Mouse (Mus musculus) layer of hippocampus, adult 9-10 months (tissue): ENCODE results near the gene Cd34.

Source experiments
- DNase-seq: peaks from one replicate; pipeline ENCODE4 v3.0.0; 2022; ENCODE audit warnings: low spot score

Cd34 gene

DNA sequence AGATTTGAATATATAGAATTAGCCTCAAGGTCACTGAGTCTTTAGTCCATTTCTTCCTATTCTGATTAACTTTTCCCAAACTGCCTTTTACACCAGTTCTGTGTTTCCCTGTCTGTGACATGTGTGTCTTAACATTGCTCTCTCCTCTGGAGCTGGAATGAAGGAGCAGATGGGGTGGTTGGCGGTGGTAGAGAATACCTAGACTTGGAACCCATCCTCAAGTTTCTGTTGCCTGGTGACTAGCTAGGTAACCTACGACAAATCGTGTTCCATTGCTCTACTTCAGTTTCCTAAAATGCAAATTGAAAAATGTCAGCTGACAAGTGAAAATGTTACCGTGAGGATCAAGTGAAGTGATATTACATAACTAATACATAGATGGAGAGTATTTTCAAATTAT is 33.4 kb downstream of the Cd34 start:
- DNase-seq = no peak

DNA sequence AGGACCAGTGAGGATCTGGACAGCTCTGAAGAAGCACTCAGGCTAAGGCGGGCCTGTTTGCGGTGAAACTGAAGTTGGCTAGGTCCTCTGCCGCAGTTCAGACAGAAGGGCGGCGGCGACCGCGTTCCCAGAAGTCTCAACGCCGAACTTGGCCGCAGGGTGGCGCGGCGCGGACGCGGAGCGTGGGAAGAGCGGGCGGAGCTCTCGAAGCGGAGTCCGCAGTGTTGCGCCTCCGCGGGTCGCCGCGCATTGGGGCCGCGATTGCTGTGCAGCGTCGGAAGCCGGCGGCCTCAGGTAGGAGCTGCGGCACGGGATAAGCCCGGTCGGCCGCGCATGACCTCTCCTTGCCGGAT is 37.5 kb downstream of the Cd34 start:
- peak; percentile 85 for DNase-seq

DNA sequence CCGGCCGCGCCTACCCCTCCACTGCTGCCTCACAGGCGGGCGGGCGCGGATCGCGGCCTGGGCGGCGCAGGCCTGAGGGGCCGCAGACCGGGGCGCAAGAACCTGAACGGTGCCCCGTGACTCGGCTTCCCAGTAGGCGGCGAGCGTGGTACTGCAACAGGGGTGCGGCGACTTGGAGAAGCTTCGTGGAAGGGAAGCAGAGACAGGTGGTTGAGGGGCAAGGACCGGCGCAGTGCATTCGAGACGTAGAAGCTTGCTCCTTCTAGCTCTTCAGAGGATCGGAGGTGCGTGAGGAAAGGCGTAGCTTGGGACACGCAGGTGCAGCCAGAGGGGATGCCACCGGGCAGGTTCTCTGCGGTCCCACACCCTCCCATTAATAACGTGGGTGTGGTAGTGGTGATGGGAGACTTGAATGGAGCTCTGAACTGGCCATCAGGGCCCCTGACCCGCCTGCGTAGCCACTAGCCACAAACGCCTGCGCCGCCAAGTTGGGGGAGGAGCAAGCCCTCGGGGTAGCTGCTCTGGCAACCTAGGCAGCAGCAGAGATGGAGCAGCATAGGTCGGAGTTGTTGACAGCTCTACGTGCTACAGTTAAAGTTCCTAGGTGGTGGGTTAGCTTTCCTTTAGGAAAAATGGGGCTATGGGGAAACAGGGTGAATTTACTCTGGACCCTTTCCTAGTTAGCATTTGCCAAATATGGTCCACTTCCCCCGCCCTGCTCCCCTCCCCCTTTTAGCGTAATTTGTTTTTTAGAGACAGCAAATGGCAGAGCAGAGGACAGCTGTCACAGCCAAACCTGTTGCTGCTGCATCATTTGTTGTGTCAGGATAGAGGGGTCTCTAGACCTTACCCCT is 38.1 kb downstream of the Cd34 start:
- DNase-seq = peak; percentile 44

DNA sequence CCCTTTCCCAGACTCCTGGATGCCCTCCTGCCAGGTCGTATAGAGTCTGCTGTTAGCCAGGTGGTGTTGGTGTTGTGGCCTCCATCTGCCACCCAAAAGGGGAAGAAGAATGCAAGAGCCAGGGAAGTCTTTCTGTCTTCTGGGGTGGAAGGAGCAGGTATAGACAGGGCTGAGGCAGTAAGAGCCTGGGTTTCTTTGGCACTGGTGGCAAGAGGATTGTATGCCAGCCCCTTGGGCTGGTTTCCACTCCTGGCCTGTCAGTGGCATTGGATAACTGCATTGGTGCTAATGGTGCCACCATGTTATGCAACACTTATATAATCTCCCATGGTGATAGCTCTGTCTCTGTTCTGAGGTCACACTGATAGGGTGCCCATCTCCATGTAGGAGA is 38.7 kb downstream of the Cd34 start:
- no peak for DNase-seq

DNA sequence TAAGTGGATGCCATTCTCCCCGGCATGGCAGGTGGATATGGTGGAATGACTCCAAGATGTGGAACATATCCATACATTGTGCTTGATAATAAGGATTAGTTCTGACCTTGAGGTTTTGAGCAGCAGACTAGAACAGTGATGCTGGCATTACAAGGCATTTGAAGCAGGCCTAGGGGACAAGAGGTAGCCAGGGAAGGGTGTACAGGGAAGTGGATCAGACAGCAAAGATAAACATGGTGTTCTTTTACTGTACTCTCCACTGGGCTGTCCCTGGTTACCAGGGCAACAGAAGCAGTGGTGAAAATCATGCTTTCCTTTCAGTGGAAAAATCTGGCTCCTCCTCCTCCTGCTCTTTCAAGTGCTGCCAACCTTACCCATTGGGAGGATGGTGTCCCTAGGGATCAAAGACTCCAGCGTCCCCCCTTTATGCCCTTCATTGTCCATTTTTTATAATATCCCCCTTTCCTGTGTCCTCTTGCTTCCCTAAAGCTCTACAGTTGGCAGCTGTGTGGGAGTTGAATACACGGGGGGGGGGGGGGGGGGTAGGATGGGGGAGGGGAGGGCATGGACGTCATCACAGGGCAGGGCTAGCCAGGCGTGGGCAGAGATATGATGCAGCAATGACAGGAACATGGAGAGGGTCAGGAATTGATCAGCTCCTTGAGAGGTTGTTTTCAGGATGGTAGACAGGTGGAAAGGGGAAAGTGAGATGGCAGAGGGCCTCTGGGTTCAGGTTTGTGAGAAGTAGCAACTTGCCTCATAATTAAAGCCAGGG is 39.5 kb downstream of the Cd34 start:
- DNase-seq = peak; percentile 25

DNA sequence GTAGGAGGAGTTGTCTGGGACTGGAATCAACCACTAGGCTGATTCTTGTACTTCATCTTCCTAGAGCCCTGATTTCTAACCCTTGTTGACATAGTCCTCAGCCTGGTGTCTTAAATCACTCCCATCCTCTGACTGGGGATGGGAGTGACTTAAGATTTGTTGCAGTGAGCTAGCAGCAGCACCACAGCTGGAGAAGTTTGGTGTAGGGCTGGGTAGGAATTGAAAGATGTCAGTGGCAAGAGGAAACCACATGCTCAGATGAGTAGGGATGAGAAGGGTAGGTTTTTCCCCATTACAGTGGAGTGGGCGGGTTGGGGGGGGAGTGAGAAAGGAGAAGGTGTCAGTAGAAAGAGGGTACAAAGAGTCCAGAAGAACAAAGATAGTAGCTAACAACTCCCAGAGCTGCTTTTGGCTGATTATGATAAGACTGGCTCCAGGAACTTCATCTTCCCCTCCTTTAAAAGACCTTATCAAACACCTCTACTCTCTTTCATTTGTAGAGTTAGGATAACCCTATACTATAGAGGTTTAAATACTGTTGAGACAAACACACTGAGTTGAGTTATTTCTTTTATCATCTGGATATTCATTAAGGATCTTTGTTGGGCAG is 42.3 kb downstream of the Cd34 start:
- DNase-seq = no peak

DNA sequence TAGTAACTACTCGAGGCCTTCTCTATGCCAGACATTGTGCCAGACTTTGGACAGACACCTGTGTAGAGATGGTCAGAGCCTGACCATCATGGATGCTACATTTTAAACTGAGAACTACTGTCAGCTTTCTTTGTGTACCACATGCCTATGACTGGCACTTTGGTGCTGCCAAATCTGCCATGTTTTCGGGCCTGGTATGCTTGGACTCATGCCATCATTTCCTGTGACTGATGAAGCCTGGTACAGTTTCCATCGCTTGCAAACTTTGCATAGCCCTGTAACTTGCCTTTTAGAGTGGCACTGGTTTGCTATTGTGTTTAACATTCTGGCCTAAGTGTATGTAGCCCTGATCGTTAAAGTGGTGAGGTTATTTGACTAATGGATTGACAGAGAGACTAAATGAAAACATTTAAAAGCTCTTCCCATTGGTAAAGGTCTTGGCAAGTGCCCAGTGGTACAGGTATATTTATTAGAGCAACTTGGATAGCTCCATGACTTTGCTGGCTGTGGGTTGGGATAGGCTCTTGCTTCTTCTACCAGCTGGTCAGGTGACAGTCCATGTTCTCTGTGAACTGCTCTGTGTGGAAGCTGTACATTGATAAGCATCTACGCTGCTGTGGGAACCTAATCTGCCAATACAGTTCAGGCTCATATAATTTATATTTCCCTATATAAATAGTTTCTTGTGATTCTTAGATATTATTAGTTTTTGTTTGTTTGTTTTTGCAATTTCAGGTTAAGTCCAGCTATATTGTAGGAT is 44.5 kb downstream of the Cd34 start:
- DNase-seq = peak; percentile 39

DNA sequence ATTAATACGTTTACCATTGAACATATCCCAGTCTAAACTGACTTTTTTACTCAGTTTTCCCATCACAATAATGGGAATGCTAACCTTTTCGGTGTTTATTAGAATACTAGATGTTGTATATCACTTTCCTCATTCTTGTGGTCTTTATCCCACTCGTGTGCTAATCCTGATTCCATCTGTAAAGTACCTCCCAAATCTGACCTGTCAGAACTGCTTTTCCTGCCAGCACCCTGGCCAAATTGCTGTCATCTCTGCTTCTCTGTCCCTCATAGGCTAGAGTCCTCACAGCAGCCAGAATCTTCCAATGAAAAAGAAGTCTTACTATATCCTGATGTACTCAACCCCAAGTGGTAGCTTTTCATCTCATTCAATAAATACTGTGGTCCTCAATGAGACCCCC is 46.3 kb downstream of the Cd34 start:
- DNase-seq = no peak

DNA sequence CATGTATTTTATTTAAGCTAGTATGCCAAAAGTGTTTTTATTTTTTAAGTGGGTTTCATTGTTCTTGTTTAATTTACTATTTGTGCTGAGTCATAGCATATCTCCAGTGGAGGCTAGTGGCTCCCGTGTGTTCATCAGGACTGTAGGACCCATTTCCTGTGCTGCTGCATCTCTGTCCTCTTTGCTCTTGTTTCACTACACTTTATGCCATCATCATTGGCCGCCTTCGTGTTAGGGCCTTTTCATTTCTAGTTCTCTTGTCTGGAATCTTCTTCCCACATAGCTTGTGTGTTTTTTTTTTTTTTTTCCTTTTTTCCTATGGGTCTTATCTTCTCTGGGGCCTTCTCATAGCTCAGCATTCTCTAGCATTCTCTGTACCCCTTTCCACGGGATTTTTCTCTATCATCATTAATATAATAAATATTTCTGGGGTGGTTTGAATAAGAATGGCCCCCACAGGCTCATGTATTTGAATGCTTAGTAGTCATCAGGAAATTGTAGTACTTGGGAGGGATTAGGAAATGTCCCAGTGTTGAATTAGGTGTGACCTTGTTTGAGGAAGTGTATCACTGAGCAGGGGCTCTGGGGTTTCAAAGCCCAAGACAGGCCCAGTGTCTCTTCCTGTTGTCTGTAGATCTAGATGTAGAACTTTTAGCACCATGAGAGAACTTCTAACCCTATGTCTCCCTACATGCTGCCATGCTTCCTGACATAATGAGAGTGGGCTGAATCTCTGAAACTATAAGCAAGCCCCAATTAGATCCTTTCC is 47.0 kb downstream of the Cd34 start:
- DNase-seq = no peak

DNA sequence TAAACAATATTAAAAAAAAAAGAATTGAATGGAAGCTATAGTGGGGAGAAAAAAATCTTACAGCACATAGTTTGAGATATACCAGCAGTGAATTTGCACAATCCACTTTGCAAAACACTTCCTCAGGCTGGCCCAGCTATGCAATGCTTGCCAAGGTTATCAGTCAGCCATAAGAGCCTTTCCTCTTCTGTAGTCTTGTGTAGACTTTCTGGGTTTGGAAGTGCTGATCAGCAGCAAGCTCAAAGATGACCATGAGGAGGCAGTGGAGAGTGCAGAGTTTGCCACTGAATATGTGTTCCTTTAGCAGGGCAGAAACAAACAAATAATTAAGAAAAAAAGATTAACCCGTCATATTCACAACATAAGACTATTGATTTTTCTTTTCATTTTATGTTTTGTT is 50.4 kb downstream of the Cd34 start:
- no peak for DNase-seq

DNA sequence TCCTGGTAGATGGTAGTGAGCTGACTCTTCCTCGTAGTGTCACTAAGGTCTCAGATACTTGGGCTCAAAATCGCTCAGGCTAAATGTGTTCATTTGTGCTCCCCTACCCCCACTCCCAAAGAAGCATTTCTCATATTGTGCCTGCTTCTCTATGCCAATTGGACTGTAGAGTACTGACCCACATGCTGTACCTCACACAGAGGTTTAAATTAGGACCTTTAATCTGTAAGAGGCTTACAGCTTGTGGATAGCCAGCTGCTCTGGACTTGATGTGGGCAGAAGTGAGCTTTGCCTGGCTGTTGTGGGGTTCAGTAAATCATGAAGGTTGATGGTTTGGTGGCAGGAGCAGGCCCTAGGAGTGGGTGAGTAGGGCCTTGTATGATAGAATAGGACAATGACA is 52.4 kb downstream of the Cd34 start:
- no peak for DNase-seq

DNA sequence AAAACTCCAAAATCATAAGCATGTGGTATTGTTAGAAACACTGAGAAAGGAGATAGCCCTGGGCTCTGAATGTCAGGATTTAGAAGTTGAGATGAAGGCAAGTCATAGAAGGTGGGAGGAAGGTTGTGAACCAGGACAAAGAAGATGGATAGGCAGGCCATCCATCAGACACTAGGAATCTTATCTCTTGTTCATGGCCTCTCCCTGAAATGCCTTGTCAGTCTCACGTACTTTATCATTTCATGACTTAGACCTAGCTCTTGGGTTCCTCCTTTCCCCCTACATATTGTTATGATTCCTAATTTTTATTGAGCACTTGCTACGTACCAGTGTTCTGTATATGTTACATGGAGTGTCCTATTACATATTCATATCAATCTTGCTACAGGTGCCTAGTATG is 53.0 kb downstream of the Cd34 start:
- no peak for DNase-seq

DNA sequence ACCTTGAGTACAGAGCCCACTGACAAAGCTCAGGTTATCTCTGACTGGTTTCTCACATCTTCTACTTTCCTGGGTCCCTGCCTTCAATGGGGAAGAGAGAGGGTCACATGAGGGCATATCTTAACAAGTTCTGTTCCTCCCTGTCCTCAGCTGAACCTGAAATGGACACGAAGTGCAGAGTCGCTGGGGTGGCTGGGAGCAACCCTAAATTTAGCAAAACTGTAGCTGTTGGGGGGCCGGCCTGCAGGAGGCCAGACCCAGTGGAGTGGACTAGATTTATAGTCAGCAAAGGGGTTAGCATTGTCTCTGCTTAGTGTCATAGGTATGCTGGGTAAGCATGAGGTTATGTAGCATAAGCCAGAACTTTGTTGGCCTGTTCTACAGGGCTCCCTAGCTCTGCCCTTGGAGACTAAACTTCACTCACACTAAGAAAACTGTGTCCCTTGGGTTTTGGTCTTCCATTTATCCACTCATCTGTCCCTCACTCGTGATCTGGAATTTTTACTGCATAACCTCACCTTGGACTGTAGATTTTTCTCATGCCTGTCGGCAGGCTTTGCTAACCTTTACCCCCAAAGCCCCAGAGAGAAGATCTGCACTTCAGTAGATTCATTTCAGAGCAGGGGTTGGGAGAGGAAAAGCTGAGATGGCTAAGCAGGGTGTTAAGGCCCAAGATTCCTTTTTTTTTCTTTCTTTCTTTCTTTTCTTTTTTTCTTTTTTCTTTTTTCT is 54.1 kb downstream of the Cd34 start:
- no peak for DNase-seq

DNA sequence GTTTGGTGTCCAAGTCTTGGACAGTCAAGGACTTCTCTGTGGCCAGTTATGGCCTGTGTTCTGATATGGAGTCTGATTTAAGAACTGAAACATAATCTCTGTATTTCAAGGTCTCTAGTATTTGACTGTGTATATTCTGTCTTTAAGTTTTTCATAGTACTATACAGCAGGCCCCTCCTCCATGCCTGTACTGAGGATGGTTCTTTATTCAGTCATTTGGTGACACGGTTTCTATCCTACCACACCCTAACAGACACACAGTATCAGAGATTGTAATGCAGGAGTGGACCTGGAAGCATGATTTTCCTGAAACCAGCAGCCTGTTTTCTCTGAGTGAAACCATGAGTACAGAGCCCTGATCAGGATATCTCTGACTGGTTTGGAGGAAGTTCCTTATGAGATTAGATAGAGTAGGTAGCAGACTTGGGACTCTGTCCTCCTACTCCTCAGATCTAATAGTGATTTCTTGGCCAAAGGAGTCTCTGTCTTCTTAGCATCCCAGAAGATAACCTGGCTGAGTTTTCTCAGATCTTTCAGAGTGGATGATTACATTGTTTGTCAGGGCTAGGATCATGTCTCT is 54.9 kb downstream of the Cd34 start:
- DNase-seq = no peak

DNA sequence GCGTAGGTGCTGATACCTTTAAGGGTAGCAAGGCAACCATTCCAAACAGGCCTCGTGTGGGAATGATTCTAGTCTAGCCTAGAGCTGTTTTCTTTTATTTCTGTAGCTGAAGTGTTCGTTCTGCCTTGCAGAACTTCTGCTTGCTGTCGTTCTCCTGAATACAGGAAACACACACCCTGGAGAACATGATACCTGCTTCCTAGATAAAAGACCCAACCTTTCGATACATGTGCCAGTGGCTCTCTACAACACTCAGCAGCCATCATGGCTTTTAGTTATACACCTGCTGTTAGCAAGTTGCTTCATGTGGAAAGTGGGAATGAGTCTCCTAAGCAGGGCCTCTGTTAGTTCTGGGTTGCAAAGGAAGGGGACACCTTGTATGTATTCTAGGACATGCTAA is 55.6 kb downstream of the Cd34 start:
- DNase-seq = no peak

DNA sequence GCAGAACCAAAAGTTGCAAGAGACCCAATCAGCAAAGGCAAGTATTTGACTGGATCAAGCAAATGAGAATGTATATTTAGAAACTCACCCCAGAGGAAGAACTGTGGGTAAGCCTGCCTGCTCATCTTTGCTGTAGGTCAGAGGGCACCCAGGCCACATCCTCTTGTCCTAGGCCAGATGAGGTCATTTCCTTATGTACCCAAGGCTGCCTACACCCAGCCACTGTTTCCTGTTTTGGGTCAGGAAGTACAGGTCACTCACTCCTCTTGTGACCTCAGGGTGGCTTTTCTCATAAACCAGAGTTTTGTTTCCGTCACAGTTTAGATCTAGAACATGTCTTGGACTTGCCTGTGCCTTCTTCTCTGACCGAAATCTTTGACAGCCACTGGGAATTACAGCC is 56.6 kb downstream of the Cd34 start:
- DNase-seq = peak; percentile 21

DNA sequence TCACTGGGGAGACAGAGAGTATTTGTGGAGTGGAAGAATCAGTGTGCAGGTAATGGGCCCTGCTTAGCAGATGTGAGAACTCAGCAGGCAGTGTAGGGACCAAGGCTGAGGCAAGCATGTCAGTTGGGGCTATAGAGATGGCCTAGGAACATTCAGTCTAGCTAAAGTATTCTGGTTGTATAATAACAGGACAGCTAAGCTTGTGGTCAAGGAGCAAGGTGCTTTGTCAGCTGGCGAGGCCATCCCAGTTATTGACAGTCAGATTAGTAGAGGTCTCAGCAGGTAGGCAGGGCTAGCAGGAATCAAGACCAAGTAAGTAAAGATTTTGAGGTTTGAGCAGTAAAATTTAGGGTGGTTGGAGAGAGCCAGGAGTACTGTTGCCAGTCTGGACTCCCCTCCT is 59.8 kb downstream of the Cd34 start:
- no peak for DNase-seq

DNA sequence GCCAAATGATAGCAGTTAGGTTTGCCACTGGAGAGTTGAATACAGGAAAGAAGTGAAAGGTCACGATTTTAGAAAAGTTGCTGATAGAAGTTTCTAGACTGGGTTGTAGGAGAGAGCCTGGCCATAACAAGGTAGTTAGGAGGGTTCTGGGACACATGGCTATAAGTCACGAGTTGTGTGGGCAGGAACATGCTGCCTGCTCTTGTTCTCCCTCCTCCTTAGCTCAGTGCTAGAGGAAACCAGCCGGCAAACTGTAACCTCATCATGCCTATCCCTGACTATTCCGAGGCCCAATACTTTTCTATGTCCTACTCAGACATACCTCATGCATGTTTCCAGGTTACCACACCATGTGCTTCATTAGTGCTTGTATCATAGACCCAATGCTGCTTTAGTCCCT is 64.7 kb downstream of the Cd34 start:
- no peak for DNase-seq

DNA sequence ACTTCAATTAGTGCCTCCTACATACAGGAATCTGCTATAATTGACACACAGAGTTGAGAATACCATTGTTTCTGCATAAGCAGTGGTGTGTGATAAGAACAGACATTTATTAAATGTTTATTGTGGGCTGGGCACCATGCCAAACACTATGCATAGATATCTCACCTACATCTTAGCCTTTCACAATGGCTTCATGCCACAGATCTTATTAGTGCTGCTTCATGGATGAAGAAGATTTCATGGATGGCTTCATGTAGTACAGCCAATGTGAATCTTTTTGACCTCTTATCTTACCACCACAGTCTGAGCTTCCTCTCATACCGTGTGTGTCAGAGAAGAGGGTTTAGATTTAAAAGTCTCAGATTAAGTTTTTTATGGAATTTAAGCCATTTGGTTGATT is 65.6 kb downstream of the Cd34 start:
- no peak for DNase-seq

DNA sequence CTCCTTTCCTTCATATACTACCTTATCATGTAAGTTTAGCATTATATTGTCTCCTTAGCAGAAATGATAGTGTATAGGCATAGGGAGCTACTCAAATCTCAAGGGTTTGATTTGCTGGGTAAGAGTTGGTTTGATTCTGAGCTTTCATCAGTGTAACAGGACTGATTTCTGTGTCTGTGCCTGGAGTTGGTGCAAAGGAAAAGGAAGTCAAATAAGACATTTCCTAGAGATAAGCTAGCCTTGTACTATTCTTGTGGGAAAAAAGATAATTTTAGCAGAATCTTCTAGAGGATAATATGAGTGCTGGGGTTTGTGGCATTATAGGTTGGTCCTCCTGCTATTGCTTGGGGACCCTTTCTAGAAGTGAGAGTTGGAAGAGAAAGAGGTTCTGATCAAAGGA is 67.6 kb downstream of the Cd34 start:
- DNase-seq = no peak
